Mouse (Mus musculus): ENCODE results near the gene Ttn. TPM values are rescaled to one million over a fixed set of nuclear protein-coding genes. Genes with fewer than 3 reads are reported as not detected.
A peak's percentile ranks its signal among the peaks of the same experiment; 100 is the strongest.

Ttn gene
- polyA plus RNA-seq, 1 experiment from 2014 or later = 0.22 TPM

GRCm38 (mm10) chr2:76928816-76929215, 53.5 kb downstream of the Ttn start:
- Histone ChIP-seq H3K36me3 (ENCODE audit: control insufficient read depth, insufficient read depth) (no peaks in the 10 kb centered on the region), H3K4me2 (ENCODE audit: low read length) (no peak overlapping the region), H3K9me3 (ENCODE audit: control insufficient read depth, low read length) (no peaks in the 10 kb centered on the region), H3K4me3 (replicated peaks; ENCODE audit: low read length) (no peak overlapping the region), H3K27me3 (replicated peaks; ENCODE audit: control insufficient read depth, insufficient read depth, low read length) (no peaks in the 10 kb centered on the region), H3K27ac (ENCODE audit: low read length) (no peak overlapping the region), H3K4me1 (replicated peaks; ENCODE audit: control insufficient read depth, insufficient read depth, low read length) (no peaks in the 10 kb centered on the region), H3K9ac (replicated peaks; ENCODE audit: low read depth, low read length) (no peak overlapping the region)
- ATAC-seq = peak; percentile 90
- WGBS = 47% methylated on average over 3 of the region's 3 CpGs

GRCm38 (mm10) chr2:76928298-76928697, 54.0 kb downstream of the Ttn start:
- no peaks in the 10 kb centered on the region for H3K27me3 ChIP-seq (replicated peaks; ENCODE audit: control insufficient read depth, insufficient read depth, low read length)
- H3K9ac ChIP-seq (replicated peaks; ENCODE audit: low read depth, low read length) = no peak overlapping the region
- ATAC-seq = no peak
- H3K4me2 ChIP-seq (ENCODE audit: low read length) = no peak overlapping the region
- no peak overlapping the region for H3K27ac ChIP-seq (ENCODE audit: low read length)
- WGBS = 83% methylated on average over 7 of the region's 7 CpGs
- no peaks in the 10 kb centered on the region for H3K4me1 ChIP-seq (replicated peaks; ENCODE audit: control insufficient read depth, insufficient read depth, low read length)
- H3K4me3 ChIP-seq (replicated peaks; ENCODE audit: low read length) = no peak overlapping the region
- no peaks in the 10 kb centered on the region for H3K9me3 ChIP-seq (ENCODE audit: control insufficient read depth, low read length)
- H3K36me3 ChIP-seq (ENCODE audit: control insufficient read depth, insufficient read depth) = no peaks in the 10 kb centered on the region

GRCm38 (mm10) chr2:76926927-76927326, 55.4 kb downstream of the Ttn start:
- H3K9ac ChIP-seq (replicated peaks; ENCODE audit: low read depth, low read length) = no peak overlapping the region
- WGBS = 73% methylated on average over 12 of the region's 12 CpGs
- H3K27ac ChIP-seq (ENCODE audit: low read length) = no peak overlapping the region
- no peak for ATAC-seq
- H3K36me3 ChIP-seq (ENCODE audit: control insufficient read depth, insufficient read depth) = no peaks in the 10 kb centered on the region
- no peaks in the 10 kb centered on the region for H3K9me3 ChIP-seq (ENCODE audit: control insufficient read depth, low read length)
- H3K4me3 ChIP-seq (replicated peaks; ENCODE audit: low read length) = no peak overlapping the region
- H3K4me1 ChIP-seq (replicated peaks; ENCODE audit: control insufficient read depth, insufficient read depth, low read length) = no peaks in the 10 kb centered on the region
- H3K4me2 ChIP-seq (ENCODE audit: low read length) = no peak overlapping the region
- H3K27me3 ChIP-seq (replicated peaks; ENCODE audit: control insufficient read depth, insufficient read depth, low read length) = no peaks in the 10 kb centered on the region

GRCm38 (mm10) chr2:76914959-76915358, 67.4 kb downstream of the Ttn start:
- no peak for ATAC-seq
- WGBS = 95% methylated on average over 10 of the region's 10 CpGs

GRCm38 (mm10) chr2:76908705-76909457, 73.5 kb downstream of the Ttn start:
- Histone ChIP-seq H3K9ac (replicated peaks; ENCODE audit: low read depth, low read length) (no peak overlapping the region), H3K9me3 (ENCODE audit: control insufficient read depth, low read length) (no peaks in the 10 kb centered on the region), H3K36me3 (ENCODE audit: control insufficient read depth, insufficient read depth) (no peaks in the 10 kb centered on the region), H3K27me3 (replicated peaks; ENCODE audit: control insufficient read depth, insufficient read depth, low read length) (no peaks in the 10 kb centered on the region), H3K4me1 (replicated peaks; ENCODE audit: control insufficient read depth, insufficient read depth, low read length) (no peaks in the 10 kb centered on the region), H3K27ac (ENCODE audit: low read length) (no peak overlapping the region), H3K4me3 (replicated peaks; ENCODE audit: low read length) (no peak overlapping the region), H3K4me2 (ENCODE audit: low read length) (no peak overlapping the region)
- no peak for ATAC-seq
- WGBS = 80% methylated on average over 15 of the region's 15 CpGs

More at GRCm38 (mm10) chr2:76914959-76915358, 67.4 kb downstream of the Ttn start:
- H3K36me3 ChIP-seq (ENCODE audit: control insufficient read depth, insufficient read depth) = no peaks in the 10 kb centered on the region
- no peak overlapping the region for H3K4me3 ChIP-seq (replicated peaks; ENCODE audit: low read length)
- H3K27me3 ChIP-seq (replicated peaks; ENCODE audit: control insufficient read depth, insufficient read depth, low read length) = no peaks in the 10 kb centered on the region
- no peak overlapping the region for H3K9ac ChIP-seq (replicated peaks; ENCODE audit: low read depth, low read length)
- no peaks in the 10 kb centered on the region for H3K9me3 ChIP-seq (ENCODE audit: control insufficient read depth, low read length)
- no peak overlapping the region for H3K4me2 ChIP-seq (ENCODE audit: low read length)
- no peak overlapping the region for H3K27ac ChIP-seq (ENCODE audit: low read length)
- no peaks in the 10 kb centered on the region for H3K4me1 ChIP-seq (replicated peaks; ENCODE audit: control insufficient read depth, insufficient read depth, low read length)

GRCm38 (mm10) chr2:76903351-76903750, 79.0 kb downstream of the Ttn start:
- 95% methylated on average over 11 of the region's 11 CpGs for WGBS
- ATAC-seq = no peak

GRCm38 (mm10) chr2:76901476-76902086, 80.8 kb downstream of the Ttn start:
- no peaks in the 10 kb centered on the region for H3K36me3 ChIP-seq (ENCODE audit: control insufficient read depth, insufficient read depth)
- H3K4me2 ChIP-seq (ENCODE audit: low read length) = no peak overlapping the region
- H3K4me3 ChIP-seq (replicated peaks; ENCODE audit: low read length) = no peak overlapping the region
- no peaks in the 10 kb centered on the region for H3K9me3 ChIP-seq (ENCODE audit: control insufficient read depth, low read length)
- H3K27me3 ChIP-seq (replicated peaks; ENCODE audit: control insufficient read depth, insufficient read depth, low read length) = no peaks in the 10 kb centered on the region
- no peak overlapping the region for H3K27ac ChIP-seq (ENCODE audit: low read length)
- WGBS = 86% methylated on average over 24 of the region's 24 CpGs
- no peak overlapping the region for H3K9ac ChIP-seq (replicated peaks; ENCODE audit: low read depth, low read length)
- H3K4me1 ChIP-seq (replicated peaks; ENCODE audit: control insufficient read depth, insufficient read depth, low read length) = no peaks in the 10 kb centered on the region
- ATAC-seq = no peak

More at GRCm38 (mm10) chr2:76903351-76903750, 79.0 kb downstream of the Ttn start:
- Histone ChIP-seq H3K36me3 (ENCODE audit: control insufficient read depth, insufficient read depth) (no peaks in the 10 kb centered on the region), H3K4me1 (replicated peaks; ENCODE audit: control insufficient read depth, insufficient read depth, low read length) (no peaks in the 10 kb centered on the region), H3K4me3 (replicated peaks; ENCODE audit: low read length) (no peak overlapping the region), H3K9ac (replicated peaks; ENCODE audit: low read depth, low read length) (no peak overlapping the region), H3K4me2 (ENCODE audit: low read length) (no peak overlapping the region), H3K27ac (ENCODE audit: low read length) (no peak overlapping the region), H3K9me3 (ENCODE audit: control insufficient read depth, low read length) (no peaks in the 10 kb centered on the region), H3K27me3 (replicated peaks; ENCODE audit: control insufficient read depth, insufficient read depth, low read length) (no peaks in the 10 kb centered on the region)

- WGBS = 95% methylated on average over 11 of the region's 11 CpGs
Observed at GRCm38 (mm10) chr2:76899886-76900285, 82.5 kb downstream of the Ttn start.

GRCm38 (mm10) chr2:76896990-76897389, 85.4 kb downstream of the Ttn start:
- no peaks in the 10 kb centered on the region for H3K4me1 ChIP-seq (replicated peaks; ENCODE audit: control insufficient read depth, insufficient read depth, low read length)
- H3K9me3 ChIP-seq (ENCODE audit: control insufficient read depth, low read length) = no peaks in the 10 kb centered on the region
- H3K36me3 ChIP-seq (ENCODE audit: control insufficient read depth, insufficient read depth) = no peaks in the 10 kb centered on the region
- no peak overlapping the region for H3K4me2 ChIP-seq (ENCODE audit: low read length)
- 93% methylated on average over 8 of the region's 8 CpGs for WGBS
- no peak for ATAC-seq
- H3K4me3 ChIP-seq (replicated peaks; ENCODE audit: low read length) = no peak overlapping the region
- H3K9ac ChIP-seq (replicated peaks; ENCODE audit: low read depth, low read length) = no peak overlapping the region
- no peak overlapping the region for H3K27ac ChIP-seq (ENCODE audit: low read length)
- H3K27me3 ChIP-seq (replicated peaks; ENCODE audit: control insufficient read depth, insufficient read depth, low read length) = no peaks in the 10 kb centered on the region

More at GRCm38 (mm10) chr2:76899886-76900285, 82.5 kb downstream of the Ttn start:
- Histone ChIP-seq H3K27ac (ENCODE audit: low read length) (no peak overlapping the region), H3K4me2 (ENCODE audit: low read length) (no peak overlapping the region), H3K9me3 (ENCODE audit: control insufficient read depth, low read length) (no peaks in the 10 kb centered on the region), H3K4me3 (replicated peaks; ENCODE audit: low read length) (no peak overlapping the region), H3K27me3 (replicated peaks; ENCODE audit: control insufficient read depth, insufficient read depth, low read length) (no peaks in the 10 kb centered on the region), H3K4me1 (replicated peaks; ENCODE audit: control insufficient read depth, insufficient read depth, low read length) (no peaks in the 10 kb centered on the region), H3K9ac (replicated peaks; ENCODE audit: low read depth, low read length) (no peak overlapping the region), H3K36me3 (ENCODE audit: control insufficient read depth, insufficient read depth) (no peaks in the 10 kb centered on the region)
- ATAC-seq = no peak
